Mouse (Mus musculus): ENCODE measurements around the gene Tmem56. TPM values are rescaled to one million over a fixed set of nuclear protein-coding genes. Genes with fewer than 3 reads are reported as not detected.

Tmem56 gene
- total and polyA plus RNA-seq, 3 experiments, result 0.32 to 0.39 TPM; not detected in 1

DNA sequence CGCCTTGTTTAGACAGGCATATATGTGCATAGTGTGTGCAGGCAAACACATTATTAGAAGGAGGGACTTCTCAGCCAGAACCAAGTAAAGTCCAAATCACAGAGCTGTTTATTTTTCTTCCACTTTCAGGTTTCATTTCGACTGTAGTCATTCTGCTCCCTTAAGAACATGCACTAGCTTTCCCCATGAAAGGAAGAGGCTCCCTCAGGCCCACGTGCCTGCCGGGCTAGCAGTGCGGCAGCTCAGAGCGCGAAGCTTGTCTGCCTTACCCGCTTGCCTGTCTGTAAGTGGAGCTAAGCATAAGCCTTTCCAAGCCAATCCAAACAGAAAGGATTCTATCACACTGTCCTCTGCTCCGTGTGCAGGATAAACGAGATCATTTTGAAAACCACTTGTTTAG, 46.7 kb upstream of the Tmem56 start:
- H3K9me3 ChIP-seq (replicated peaks; ENCODE audit: insufficient read depth, low read length), result no peaks in the 10 kb centered on the region
- H3K79me2 ChIP-seq (ENCODE audit: control insufficient read depth, insufficient read depth, low read length, poor library complexity), result no peaks in the 10 kb centered on the region
- H3K27ac ChIP-seq (ENCODE audit: control insufficient read depth, low read depth, low read length), result no peak overlapping the region
- H3K4me3 ChIP-seq (ENCODE audit: control insufficient read depth in 1 of 2, insufficient read depth in 1 of 2, low read depth in 2 of 2, low read length in 2 of 2), result no peak overlapping the region
- H3K36me3 ChIP-seq (ENCODE audit: control insufficient read depth in 1 of 2, insufficient read depth in 2 of 2, low read length in 2 of 2), result no peaks in the 10 kb centered on the region
- no peak for TF ChIP-seq MXI1 (IDR thresholded peaks at IDR 0.05; ENCODE audit: low read depth, low read length)
- no peak for TF ChIP-seq EP300 (IDR thresholded peaks at IDR 0.05; ENCODE audit: low read depth in 1 of 2, low read length in 2 of 2)
- TF ChIP-seq ZNF384 (IDR thresholded peaks at IDR 0.05; ENCODE audit: low read depth, low read length), result no peak
- no peaks in the 10 kb centered on the region for H3K4me1 ChIP-seq (ENCODE audit: control insufficient read depth in 1 of 2, insufficient read depth in 2 of 2, low read length in 2 of 2)
- DNase-seq (ENCODE audit: low read depth, low spot score), result no peak
- no peaks in the 10 kb centered on the region for H3K27me3 ChIP-seq (ENCODE audit: control insufficient read depth in 1 of 2, insufficient read depth in 2 of 2, low read length in 2 of 2)
- H3K9ac ChIP-seq (ENCODE audit: control insufficient read depth, low read depth, low read length, poor library complexity, severe bottlenecking), result no peak overlapping the region

DNA sequence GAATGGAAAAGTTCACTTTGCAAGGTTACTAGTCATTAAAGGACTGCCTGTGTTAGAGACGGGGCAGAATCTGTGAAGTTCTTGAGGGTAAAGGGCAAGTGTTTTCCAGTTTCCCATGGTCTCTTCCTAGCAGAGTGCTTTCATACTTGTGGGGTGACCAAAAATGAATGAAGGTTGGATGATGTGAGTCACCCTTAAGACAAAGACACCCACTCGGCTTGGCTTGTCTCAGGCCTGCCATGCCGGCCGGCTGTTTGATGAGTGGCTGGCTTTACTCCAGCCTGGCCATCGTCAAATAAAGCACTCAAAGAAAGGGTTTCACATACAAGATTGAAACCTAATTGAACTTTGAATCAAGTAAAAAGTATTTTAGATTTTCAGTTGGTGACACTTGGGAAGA, 44.5 kb upstream of the Tmem56 start:
- no peak for DNase-seq (ENCODE audit: low read depth, low spot score)

DNA sequence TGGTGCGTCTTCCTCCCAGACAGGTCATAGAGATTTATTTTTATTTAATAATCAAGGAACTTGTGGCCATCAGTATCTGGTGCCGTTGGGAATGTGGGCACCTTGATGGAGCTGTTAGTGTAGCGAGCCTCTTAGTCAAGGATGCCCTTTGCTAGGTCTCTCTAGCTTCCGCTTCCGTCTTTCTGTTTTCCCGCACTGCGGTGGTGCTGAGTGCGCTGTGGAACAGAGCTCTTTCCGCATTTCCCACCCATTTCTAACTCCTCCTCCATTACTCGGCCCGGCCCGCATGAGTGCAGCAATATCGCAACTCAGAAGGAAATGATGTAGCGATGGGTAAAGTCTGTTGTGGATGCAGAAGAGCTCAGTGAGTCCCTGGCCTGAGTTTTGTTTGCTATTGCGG, 40.5 kb upstream of the Tmem56 start:
- TF ChIP-seq UBTF (IDR thresholded peaks at IDR 0.05; ENCODE audit: borderline replicate concordance, insufficient read depth, low read depth, low read length) (no peak), ELF1 (IDR thresholded peaks at IDR 0.05; ENCODE audit: low read depth, low read length) (no peak), JUND (IDR thresholded peaks at IDR 0.05; ENCODE audit: low read depth, low read length) (no peak), USF2 (IDR thresholded peaks at IDR 0.05; ENCODE audit: borderline replicate concordance in 1 of 2, insufficient read depth in 1 of 2, low read depth in 1 of 2, low read length in 2 of 2) (no peak), CHD1 (IDR thresholded peaks at IDR 0.05; ENCODE audit: low read depth, low read length) (no peak)
- H3K9me3 ChIP-seq (replicated peaks; ENCODE audit: insufficient read depth, low read length), result no peaks in the 10 kb centered on the region
- no peaks in the 10 kb centered on the region for H3K36me3 ChIP-seq (ENCODE audit: control insufficient read depth in 1 of 2, insufficient read depth in 2 of 2, low read length in 2 of 2)
- no peaks in the 10 kb centered on the region for H3K79me2 ChIP-seq (ENCODE audit: control insufficient read depth, insufficient read depth, low read length, poor library complexity)
- no peaks in the 10 kb centered on the region for H3K27me3 ChIP-seq (ENCODE audit: control insufficient read depth in 1 of 2, insufficient read depth in 2 of 2, low read length in 2 of 2)
- H3K9ac ChIP-seq (ENCODE audit: control insufficient read depth, low read depth, low read length, poor library complexity, severe bottlenecking), result no peak overlapping the region
- H3K27ac ChIP-seq (ENCODE audit: control insufficient read depth, low read depth, low read length), result no peak overlapping the region
- no peak for DNase-seq (ENCODE audit: low read depth, low spot score)
- no peaks in the 10 kb centered on the region for H3K4me1 ChIP-seq (ENCODE audit: control insufficient read depth in 1 of 2, insufficient read depth in 2 of 2, low read length in 2 of 2)
- H3K4me3 ChIP-seq (ENCODE audit: control insufficient read depth in 1 of 2, insufficient read depth in 1 of 2, low read depth in 2 of 2, low read length in 2 of 2), result no peak overlapping the region

More for the DNA sequence above, 44.5 kb upstream of the Tmem56 start:
- Histone ChIP-seq H3K9me3 (replicated peaks; ENCODE audit: insufficient read depth, low read length) (no peaks in the 10 kb centered on the region), H3K36me3 (ENCODE audit: control insufficient read depth in 1 of 2, insufficient read depth in 2 of 2, low read length in 2 of 2) (no peaks in the 10 kb centered on the region), H3K9ac (ENCODE audit: control insufficient read depth, low read depth, low read length, poor library complexity, severe bottlenecking) (no peak overlapping the region), H3K27ac (ENCODE audit: control insufficient read depth, low read depth, low read length) (no peak overlapping the region), H3K4me3 (ENCODE audit: control insufficient read depth in 1 of 2, insufficient read depth in 1 of 2, low read depth in 2 of 2, low read length in 2 of 2) (no peak overlapping the region), H3K4me1 (ENCODE audit: control insufficient read depth in 1 of 2, insufficient read depth in 2 of 2, low read length in 2 of 2) (no peaks in the 10 kb centered on the region), H3K27me3 (ENCODE audit: control insufficient read depth in 1 of 2, insufficient read depth in 2 of 2, low read length in 2 of 2) (no peaks in the 10 kb centered on the region), H3K79me2 (ENCODE audit: control insufficient read depth, insufficient read depth, low read length, poor library complexity) (no peaks in the 10 kb centered on the region)
- TF ChIP-seq GATA1 (IDR thresholded peaks at IDR 0.05; ENCODE audit: low read depth, low read length) (no peak), SIN3A (IDR thresholded peaks at IDR 0.05; ENCODE audit: low read length) (no peak), POLR2AphosphoS2 (IDR thresholded peaks at IDR 0.05; ENCODE audit: low read length) (no peak), MAFK (IDR thresholded peaks at IDR 0.05; ENCODE audit: borderline replicate concordance, low read depth, low read length) (no peak), ELF1 (IDR thresholded peaks at IDR 0.05; ENCODE audit: low read depth, low read length) (no peak), USF2 (IDR thresholded peaks at IDR 0.05; ENCODE audit: borderline replicate concordance in 1 of 2, insufficient read depth in 1 of 2, low read depth in 1 of 2, low read length in 2 of 2) (no peak), MEF2A (IDR thresholded peaks at IDR 0.05; ENCODE audit: extremely low read depth, insufficient replicate concordance, low read depth, low read length, poor library complexity, severe bottlenecking) (no peak), MAX (IDR thresholded peaks at IDR 0.05; ENCODE audit: low read length) (no peak), CTCF (IDR thresholded peaks at IDR 0.05 in 2 of 3, conservative IDR thresholded peaks at IDR 0.05 in 1 of 3; ENCODE audit: control insufficient read depth in 1 of 3, insufficient read depth in 1 of 3, low read depth in 2 of 3, low read length in 3 of 3, poor library complexity in 1 of 3, severe bottlenecking in 1 of 3) (no peak), ZKSCAN1 (IDR thresholded peaks at IDR 0.05; ENCODE audit: low read depth, low read length) (no peak), MAZ (IDR thresholded peaks at IDR 0.05; ENCODE audit: low read depth, low read length) (no peak), NRF1 (IDR thresholded peaks at IDR 0.05; ENCODE audit: insufficient read depth, low read depth, low read length, poor library complexity, severe bottlenecking) (no peak), UBTF (IDR thresholded peaks at IDR 0.05; ENCODE audit: borderline replicate concordance, insufficient read depth, low read depth, low read length) (no peak), POLR2AphosphoS5 (IDR thresholded peaks at IDR 0.05; ENCODE audit: borderline replicate concordance, low read depth, low read length) (no peak), JUND (IDR thresholded peaks at IDR 0.05; ENCODE audit: low read depth, low read length) (no peak)
